ENCODE assay signal across 10 mouse cellular contexts in genomic region chr4:152221411-152221887, GRCm38 (mm10). TPM values are rescaled to one million over a fixed set of nuclear protein-coding genes. Genes with fewer than 3 reads are reported as not detected.
DNase-seq lines count a peak whose midpoint lies in the region; ATAC-seq lines count a peak whose summit lies in the region.
"Had no signal": no experiment of that assay in that cellular context is flagged by ENCODE, and none has a peak within 500 bp of the region (broad histone marks: within the 10 kb centered on the region; RNA-seq: fewer than 3 reads in every experiment).

No protein-coding gene starts in this region.

- 0 out of 2 replicates have a peak overlapping the region, but pooled peaks have one; percentile 2 for H3K4me2 ChIP-seq in hindbrain, embryonic 15.5 days
- H3K4me2 ChIP-seq in midbrain, embryonic 12.5 days (replicated peaks): peak overlapping the region; percentile 26; the same call in 1 of the 2 replicates

- no peak overlapping the region for H3K4me3 ChIP-seq in hindbrain, embryonic 15.5 days
- no peak overlapping the region for H3K4me3 ChIP-seq in midbrain, embryonic 12.5 days
- H3K4me3 ChIP-seq: megakaryocyte, embryonic 14.5 days had no signal

- peak; percentile 57 for DNase-seq in layer of hippocampus, adult 11-12 months (ENCODE audit: low spot score)
- DNase-seq in layer of hippocampus, adult 9-10 months (ENCODE audit: low spot score): no peak
- peak; percentile 18 for DNase-seq in embryo, embryonic 9.5 days (ENCODE audit: extremely low spot score)
- no peak for DNase-seq in spleen, postnatal 10 days (ENCODE audit: low spot score in 2 of 2)
- DNase-seq in cerebellum, adult 8-10 months: no peak
- no peak for DNase-seq in urinary bladder, adult 2 months (ENCODE audit: low spot score)

- H3K27me3 ChIP-seq in hindbrain, embryonic 15.5 days: no peaks in the 10 kb centered on the region
- peaks cover 77% of the 10 kb centered on the region for H3K27me3 ChIP-seq in midbrain, embryonic 12.5 days
- H3K27me3 ChIP-seq: megakaryocyte, embryonic 14.5 days had no signal

- H3K4me1 ChIP-seq in hindbrain, embryonic 15.5 days (replicated peaks): peaks cover 32% of the 10 kb centered on the region
- H3K4me1 ChIP-seq in midbrain, embryonic 12.5 days: peaks cover 23% of the 10 kb centered on the region

- no peaks in the 10 kb centered on the region for H3K9me3 ChIP-seq in hindbrain, embryonic 15.5 days
- H3K9me3 ChIP-seq in midbrain, embryonic 12.5 days: no peaks in the 10 kb centered on the region
- H3K9me3 ChIP-seq: G1E; megakaryocyte, embryonic 14.5 days had no signal

- ATAC-seq in hindbrain, embryonic 15.5 days (ENCODE audit: low FRiP score, low read depth): peak; percentile 76
- ATAC-seq in midbrain, embryonic 12.5 days (ENCODE audit: low FRiP score, low read depth): peak; percentile 91

- 2% methylated on average over 9 of the region's 9 CpGs for WGBS in hindbrain, embryonic 15.5 days
- 6% methylated on average over 9 of the region's 9 CpGs for WGBS in midbrain, embryonic 12.5 days

- peaks cover 5% of the 10 kb centered on the region; the same call in 1 of the 2 replicates for H3K36me3 ChIP-seq in hindbrain, embryonic 15.5 days
- H3K36me3 ChIP-seq in midbrain, embryonic 12.5 days: peaks cover 18% of the 10 kb centered on the region; the same call in 1 of the 2 replicates

- H3K9ac ChIP-seq in hindbrain, embryonic 15.5 days: no peak overlapping the region
- H3K9ac ChIP-seq in midbrain, embryonic 12.5 days (replicated peaks): no peak overlapping the region

- H3K27ac ChIP-seq in hindbrain, embryonic 15.5 days (replicated peaks): peak overlapping the region; percentile 80
- H3K27ac ChIP-seq in midbrain, embryonic 12.5 days (replicated peaks): peak overlapping the region; percentile 58

RNA-seq across cellular contexts. Expression of gene Acot7, which starts 43.5 kb away (rescaled TPM):
- 427 and 433 TPM in 2 replicates for polyA plus RNA-seq in hindbrain, embryonic 15.5 days (2015; fragmentation: Nextera tagmentation; extraction: Ambion mirVana)
- polyA plus RNA-seq in midbrain, embryonic 12.5 days (2016; fragmentation: Nextera tagmentation; extraction: Ambion mirVana): 104 and 105 TPM in 2 replicates
- polyA plus RNA-seq in urinary bladder, adult 2 months (2012; rRNA removed): 44.9 and 48.1 TPM in 2 replicates

RNA-seq across cellular contexts. Expression of gene Gpr153, which starts 52.6 kb away (rescaled TPM):
- 18.4 and 21.7 TPM in 2 replicates for polyA plus RNA-seq in hindbrain, embryonic 15.5 days (2015; fragmentation: Nextera tagmentation; extraction: Ambion mirVana)
- 12.3 and 15.4 TPM in 2 replicates for polyA plus RNA-seq in midbrain, embryonic 12.5 days (2016; fragmentation: Nextera tagmentation; extraction: Ambion mirVana)
- 31.3 and 39.2 TPM in 2 replicates for polyA plus RNA-seq in urinary bladder, adult 2 months (2012; rRNA removed)

Comparison
In these comparisons a context has a peak if more than half of its experiments do, and no peak if none do; other contexts are left out.
1. DNase-seq: peak in layer of hippocampus, adult 11-12 months (single experiment) and embryo, embryonic 9.5 days (single experiment); none in layer of hippocampus, adult 9-10 months (single experiment), spleen, postnatal 10 days (0 of 2), cerebellum, adult 8-10 months (single experiment) and urinary bladder, adult 2 months (single experiment).